Mouse (Mus musculus): Measurements from ENCODE around the gene Adra1b. TPM values are rescaled to one million over a fixed set of nuclear protein-coding genes. Genes with fewer than 3 reads are reported as not detected.

Gene Adra1b
- polyA plus RNA-seq, 1 experiment from 2014 or later = 0.81 TPM

DNA sequence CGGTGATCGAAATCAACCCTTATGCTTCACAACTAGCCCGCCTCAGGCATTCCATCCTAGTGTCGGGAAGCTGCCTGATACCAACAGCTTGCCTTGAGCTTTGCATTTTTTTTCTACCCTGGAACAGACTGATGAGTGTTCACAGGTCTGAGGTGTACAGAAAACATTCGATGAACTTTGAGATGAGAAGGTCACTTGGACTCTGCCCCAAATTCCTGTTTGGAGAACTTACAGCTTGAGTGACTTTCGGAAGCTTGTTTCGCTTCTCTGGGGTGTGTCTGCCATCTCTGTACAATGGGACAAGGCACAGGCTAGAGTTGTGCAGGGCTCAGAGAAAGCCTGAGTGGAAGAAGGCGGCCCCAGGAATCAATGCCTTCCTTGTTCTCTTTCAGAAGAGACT is 12.3 kb downstream of the Adra1b start:
- WGBS = 87% methylated on average over 8 of the region's 8 CpGs
- Histone ChIP-seq H3K4me1 (replicated peaks) (peaks cover 8% of the 10 kb centered on the region; the same call in 1 of the 2 replicates), H3K27ac (no peak overlapping the region), H3K36me3 (no peaks in the 10 kb centered on the region), H3K9me3 (no peaks in the 10 kb centered on the region), H3K27me3 (ENCODE audit: insufficient read depth, poor library complexity, severe bottlenecking) (no peaks in the 10 kb centered on the region), H3K4me3 (no peak overlapping the region)
- no peak for DNase-seq (ENCODE audit: low spot score)

- Histone ChIP-seq H3K36me3 (no peaks in the 10 kb centered on the region), H3K27me3 (ENCODE audit: insufficient read depth, poor library complexity, severe bottlenecking) (no peaks in the 10 kb centered on the region), H3K9me3 (no peaks in the 10 kb centered on the region), H3K27ac (no peak overlapping the region), H3K4me3 (no peak overlapping the region), H3K4me1 (replicated peaks) (peaks cover 8% of the 10 kb centered on the region; the same call in 1 of the 2 replicates)
- no peak for DNase-seq (ENCODE audit: low spot score)
These were observed 13.4 kb downstream of the Adra1b start for GRCm38 (mm10) chr11:43887597-43887996.

DNA sequence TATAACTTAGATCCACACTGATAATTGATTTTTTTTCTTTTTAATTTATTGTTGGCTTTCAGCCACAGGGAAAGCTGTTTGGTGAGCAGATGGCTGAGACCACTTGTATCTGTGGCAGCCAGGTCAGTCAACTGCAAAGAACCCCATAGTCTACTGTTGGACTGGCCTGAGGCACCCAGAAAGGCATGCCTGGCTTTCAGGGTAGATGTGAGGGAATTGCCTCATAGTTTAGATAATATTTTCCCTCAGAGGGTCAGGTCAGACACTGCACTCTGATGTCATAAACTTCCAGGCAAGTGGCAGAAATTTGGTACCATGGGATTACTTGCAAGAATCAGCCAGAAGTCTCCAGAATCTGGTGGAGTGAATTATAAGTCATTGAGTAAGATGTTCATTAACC is 16.5 kb downstream of the Adra1b start:
- Histone ChIP-seq H3K27me3 (ENCODE audit: insufficient read depth, poor library complexity, severe bottlenecking) (no peaks in the 10 kb centered on the region), H3K27ac (no peak overlapping the region), H3K9me3 (no peaks in the 10 kb centered on the region), H3K4me3 (no peak overlapping the region), H3K36me3 (no peaks in the 10 kb centered on the region), H3K4me1 (replicated peaks) (peaks cover 6% of the 10 kb centered on the region; the same call in 1 of the 2 replicates)
- no peak for DNase-seq (ENCODE audit: low spot score)

- Histone ChIP-seq H3K4me1 (replicated peaks) (no peaks in the 10 kb centered on the region), H3K4me3 (no peak overlapping the region), H3K27ac (no peak overlapping the region), H3K9me3 (no peaks in the 10 kb centered on the region), H3K27me3 (ENCODE audit: insufficient read depth, poor library complexity, severe bottlenecking) (no peaks in the 10 kb centered on the region), H3K36me3 (no peaks in the 10 kb centered on the region)
- WGBS = 90% methylated on average over 5 of the region's 5 CpGs
- no peak for DNase-seq (ENCODE audit: low spot score)
These were observed 17.3 kb downstream of the Adra1b start for GRCm38 (mm10) chr11:43883641-43884181.

DNA sequence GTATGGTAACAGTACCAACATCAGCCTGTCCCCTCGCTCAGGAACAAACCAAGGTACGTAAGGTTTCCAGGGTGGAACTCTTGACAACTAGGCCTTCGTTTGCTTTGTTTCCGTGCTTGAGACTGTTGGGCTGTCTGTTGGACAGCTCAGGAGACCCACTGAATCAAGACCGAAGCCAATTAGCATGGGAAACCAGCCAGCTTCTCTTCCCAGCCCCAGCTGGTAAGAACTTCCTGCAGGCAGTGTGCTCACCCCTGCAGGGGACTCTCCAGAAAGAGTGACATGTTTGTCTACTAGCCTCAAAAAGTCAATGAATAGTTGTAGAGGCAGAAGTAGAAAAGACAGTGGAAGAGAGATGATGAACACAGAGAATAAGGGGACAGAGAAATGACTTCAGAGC is 23.8 kb downstream of the Adra1b start:
- H3K27ac ChIP-seq = no peak overlapping the region
- no peaks in the 10 kb centered on the region for H3K36me3 ChIP-seq
- no peaks in the 10 kb centered on the region for H3K27me3 ChIP-seq (ENCODE audit: insufficient read depth, poor library complexity, severe bottlenecking)
- H3K9me3 ChIP-seq = no peaks in the 10 kb centered on the region
- H3K4me3 ChIP-seq = no peak overlapping the region
- WGBS = 86% methylated on average over 5 of the region's 5 CpGs
- no peak for DNase-seq (ENCODE audit: low spot score)
- H3K4me1 ChIP-seq (replicated peaks) = no peaks in the 10 kb centered on the region

DNA sequence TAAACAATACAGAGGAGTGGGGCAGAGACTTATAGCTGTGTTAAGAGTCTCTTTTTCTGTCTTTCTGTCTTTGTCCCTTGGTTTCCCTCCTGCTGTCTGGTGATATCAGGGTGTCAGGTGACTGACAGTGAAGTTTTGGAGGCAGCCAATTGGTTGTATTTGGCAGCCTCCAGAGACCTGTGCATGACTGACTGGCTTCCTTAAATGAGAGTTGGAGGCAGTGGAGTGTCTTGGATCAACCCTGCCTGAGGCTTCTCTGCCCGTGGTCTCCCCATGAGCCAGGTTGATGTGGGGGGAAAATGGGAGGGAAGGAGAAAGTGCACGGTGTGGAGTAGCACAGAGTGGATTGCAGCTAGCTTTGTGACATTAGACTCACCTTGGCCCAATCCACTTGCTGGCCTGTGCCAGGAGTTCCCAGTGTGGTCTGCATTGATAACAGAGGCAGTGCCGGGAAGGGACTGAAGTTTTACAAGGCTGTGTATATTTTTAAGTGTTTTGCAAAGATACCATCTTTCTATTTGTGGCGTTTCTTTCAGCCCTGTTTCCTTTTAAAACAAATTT is 33.2 kb downstream of the Adra1b start:
- H3K36me3 ChIP-seq = no peaks in the 10 kb centered on the region
- WGBS = 69% methylated on average over 4 of the region's 4 CpGs
- H3K4me1 ChIP-seq (replicated peaks) = 0 out of 2 replicates have a peak, but pooled peaks cover 4% of the 10 kb centered on the region
- no peaks in the 10 kb centered on the region for H3K9me3 ChIP-seq
- no peak overlapping the region for H3K27ac ChIP-seq
- no peaks in the 10 kb centered on the region for H3K27me3 ChIP-seq (ENCODE audit: insufficient read depth, poor library complexity, severe bottlenecking)
- no peak for DNase-seq (ENCODE audit: low spot score)
- no peak overlapping the region for H3K4me3 ChIP-seq

DNA sequence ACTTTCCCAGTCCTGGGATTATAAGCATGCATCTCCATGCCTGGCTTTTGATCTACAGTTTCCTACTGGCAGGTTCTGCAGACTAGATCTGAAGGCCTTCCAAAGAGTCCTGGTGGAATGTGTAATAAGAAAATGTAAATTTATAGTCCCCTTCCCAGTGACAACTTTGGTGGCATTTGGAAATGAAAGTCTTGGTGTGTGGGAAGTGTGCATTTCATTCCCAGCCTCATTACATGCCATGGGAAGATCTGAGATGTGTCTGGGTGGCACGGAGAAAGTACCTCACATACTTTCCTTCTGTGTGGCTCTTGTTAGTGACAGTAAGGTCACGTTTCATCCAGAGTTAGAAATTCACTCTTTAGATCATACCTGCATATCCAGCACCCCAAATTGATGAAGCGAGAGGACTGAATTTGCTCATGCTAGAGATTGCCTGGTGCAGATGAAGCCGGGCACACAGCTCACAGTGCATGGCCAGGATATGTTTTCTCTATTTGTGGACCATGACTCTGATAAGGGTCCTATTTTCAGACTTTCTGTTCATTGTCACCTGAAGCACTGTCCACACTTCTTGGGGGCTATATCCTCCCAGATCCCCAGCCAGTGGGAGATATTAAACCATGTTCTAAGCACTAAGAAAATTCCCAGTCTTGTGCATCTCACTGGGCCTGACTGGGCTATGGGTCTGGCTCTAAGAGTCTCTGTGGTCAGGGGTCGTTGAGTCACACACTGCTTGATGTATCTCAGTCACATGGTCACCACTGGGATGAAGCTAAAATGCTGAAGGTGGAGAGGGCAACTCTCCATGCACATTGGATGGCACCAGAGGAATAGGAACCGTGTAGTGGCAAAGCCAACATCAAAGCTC is 35.5 kb downstream of the Adra1b start:
- no peak for DNase-seq (ENCODE audit: low spot score)
- Histone ChIP-seq H3K27me3 (ENCODE audit: insufficient read depth, poor library complexity, severe bottlenecking) (no peaks in the 10 kb centered on the region), H3K27ac (no peak overlapping the region), H3K4me1 (replicated peaks) (0 out of 2 replicates have a peak, but pooled peaks cover 4% of the 10 kb centered on the region), H3K4me3 (no peak overlapping the region), H3K36me3 (no peaks in the 10 kb centered on the region), H3K9me3 (no peaks in the 10 kb centered on the region)
- 85% methylated on average over 6 of the region's 6 CpGs for WGBS

DNA sequence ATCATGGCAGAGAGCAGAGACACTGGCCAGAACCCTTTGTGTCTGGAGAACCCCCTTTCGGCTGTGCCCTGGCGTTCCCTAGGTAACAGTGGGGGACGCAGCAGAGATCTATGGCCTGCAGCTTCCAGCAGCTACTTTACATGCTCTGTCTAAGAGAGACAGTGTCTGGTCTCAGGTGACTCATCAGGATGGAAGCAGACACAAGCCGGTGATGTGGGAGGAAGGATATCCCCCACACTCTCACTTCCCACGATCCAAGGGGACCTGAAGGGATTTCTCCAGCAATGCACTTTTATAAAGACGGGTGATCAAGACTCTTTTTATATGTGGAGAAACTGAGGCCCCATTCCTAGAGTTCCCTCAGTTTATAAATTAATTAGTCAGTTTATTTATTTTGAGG is 48.0 kb downstream of the Adra1b start:
- Histone ChIP-seq H3K27ac (no peak overlapping the region), H3K9me3 (no peaks in the 10 kb centered on the region), H3K4me1 (replicated peaks) (no peaks in the 10 kb centered on the region), H3K27me3 (ENCODE audit: insufficient read depth, poor library complexity, severe bottlenecking) (no peaks in the 10 kb centered on the region), H3K4me3 (no peak overlapping the region), H3K36me3 (no peaks in the 10 kb centered on the region)
- 73% methylated on average over 6 of the region's 6 CpGs for WGBS
- DNase-seq (ENCODE audit: low spot score) = no peak

- no peak overlapping the region for H3K4me3 ChIP-seq
- DNase-seq (ENCODE audit: low spot score) = no peak
- no peaks in the 10 kb centered on the region for H3K4me1 ChIP-seq (replicated peaks)
- 90% methylated on average over 4 of the region's 4 CpGs for WGBS
- H3K36me3 ChIP-seq = no peaks in the 10 kb centered on the region
- H3K9me3 ChIP-seq = no peaks in the 10 kb centered on the region
- no peaks in the 10 kb centered on the region for H3K27me3 ChIP-seq (ENCODE audit: insufficient read depth, poor library complexity, severe bottlenecking)
- H3K27ac ChIP-seq = no peak overlapping the region
These were observed 53.0 kb downstream of the Adra1b start for GRCm38 (mm10) chr11:43848056-43848455.

GRCm38 (mm10) chr11:43841596-43841995 is 59.4 kb downstream of the Adra1b start:
- DNase-seq (ENCODE audit: low spot score) = no peak
- WGBS = 80% methylated on average over 10 of the region's 10 CpGs
- peaks cover 1% of the 10 kb centered on the region; the same call in 1 of the 2 replicates for H3K4me1 ChIP-seq (replicated peaks)
- H3K27me3 ChIP-seq (ENCODE audit: insufficient read depth, poor library complexity, severe bottlenecking) = peaks cover 17% of the 10 kb centered on the region
- H3K36me3 ChIP-seq = no peaks in the 10 kb centered on the region
- no peak overlapping the region for H3K27ac ChIP-seq
- H3K9me3 ChIP-seq = no peaks in the 10 kb centered on the region
- H3K4me3 ChIP-seq = no peak overlapping the region

DNA sequence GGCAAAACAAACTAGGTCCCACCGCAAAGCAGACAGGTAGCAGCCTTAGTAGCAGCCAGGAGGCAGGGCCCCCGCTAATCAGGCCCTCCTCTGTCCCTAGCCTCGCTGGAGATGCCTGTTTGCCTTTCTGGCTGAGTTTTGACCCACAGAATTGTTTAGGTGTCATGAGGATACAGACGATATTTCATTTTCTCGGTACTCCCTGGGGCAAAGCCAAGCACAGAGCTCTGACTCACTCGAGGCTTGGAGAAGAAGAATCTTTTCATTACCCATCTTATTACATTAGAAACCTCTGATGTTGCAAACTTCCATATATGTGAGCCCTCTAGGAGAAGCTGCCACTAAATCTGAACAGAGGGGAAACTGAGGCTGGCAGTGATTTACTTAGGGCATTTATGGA is 60.5 kb downstream of the Adra1b start:
- Histone ChIP-seq H3K9me3 (no peaks in the 10 kb centered on the region), H3K4me3 (no peak overlapping the region), H3K4me1 (replicated peaks) (peaks cover 12% of the 10 kb centered on the region; the same call in 1 of the 2 replicates), H3K27me3 (ENCODE audit: insufficient read depth, poor library complexity, severe bottlenecking) (peaks cover 28% of the 10 kb centered on the region), H3K27ac (no peak overlapping the region), H3K36me3 (no peaks in the 10 kb centered on the region)
- WGBS = 69% methylated on average over 6 of the region's 6 CpGs
- no peak for DNase-seq (ENCODE audit: low spot score)

GRCm38 (mm10) chr11:43835880-43836740 is 64.9 kb downstream of the Adra1b start:
- peak overlapping the region; percentile 80 for H3K27ac ChIP-seq
- WGBS = 6% methylated on average over 68 of the region's 68 CpGs

More at GRCm38 (mm10) chr11:43835880-43836740, 64.9 kb downstream of the Adra1b start:
- peaks cover 40% of the 10 kb centered on the region for H3K27me3 ChIP-seq (ENCODE audit: insufficient read depth, poor library complexity, severe bottlenecking)
- no peaks in the 10 kb centered on the region for H3K9me3 ChIP-seq
- peak overlapping the region; percentile 67 for H3K4me3 ChIP-seq
- no peaks in the 10 kb centered on the region for H3K36me3 ChIP-seq
- DNase-seq (ENCODE audit: low spot score) = peak; percentile 87
- peaks cover 13% of the 10 kb centered on the region; the same call in 1 of the 2 replicates for H3K4me1 ChIP-seq (replicated peaks)

Data from hindbrain, embryonic 10.5 days (tissue).